Mouse (Mus musculus) spleen, postnatal 0 days (tissue): Measurements from ENCODE around the gene Gm10112. TPM values are rescaled to one million over a fixed set of nuclear protein-coding genes. Genes with fewer than 3 reads are reported as not detected.

Source experiments
- polyA plus RNA-seq: library from polyadenylated mRNA; unstranded; fragments of >200 nt; fragmentation: Nextera tagmentation; extraction: Ambion mirVana; gene quantifications from 2 replicates; pipeline ENCODE4 v1.2.1, GENCODE M21; 2015

Gm10112 gene
- polyA plus RNA-seq = not detected in 2 replicates

GRCm38 (mm10) chrX:111168040-111168439, at the start of gene Gm10112:
Gene Gm10112, plus strand, starts transcription at chrX:111168340.

Other genes starting within 250 kb of the Gm10112 start
- not detected in 2 replicates for gene Cylc1, start 57.9 kb upstream of the Gm10112 start, polyA plus RNA-seq